Mouse (Mus musculus) CH12.LX (cell line): ENCODE results near the gene Pf4. TPM values are rescaled to one million over a fixed set of nuclear protein-coding genes. Genes with fewer than 3 reads are reported as not detected.

Experiments
- DNase-seq: peaks from one replicate; pipeline ENCODE4 v3.0.0-alpha.2; 2013; ENCODE audit errors: extremely low read depth
- H3K27ac ChIP-seq: 2 replicates; pipeline ENCODE4 v1.5.1; 2012; ENCODE audit warnings: low read depth, mild to moderate bottlenecking, control low read depth, moderate library complexity; ENCODE audit not compliant: insufficient read depth
- H3K27me3 ChIP-seq: replicated peaks from 2 replicates; pipeline ENCODE3; 2012; ENCODE audit warnings: inconsistent platforms
- H3K36me3 ChIP-seq, 2 experiments: replicated peaks in 1 of 2; 2 replicates each; pipeline versions ENCODE3 to v1.6.1; 2012; ENCODE audit warnings: inconsistent platforms in 1 of 2, low read length in 1 of 2, mild to moderate bottlenecking in 1 of 2, mixed read lengths in 1 of 2, moderate library complexity in 1 of 2; ENCODE audit not compliant: control insufficient read depth in 1 of 2, insufficient read depth in 1 of 2
- H3K4me1 ChIP-seq, 2 experiments: 2 replicates each; pipeline ENCODE4 v1.6.1; 2012; ENCODE audit warnings: inconsistent platforms in 1 of 2, moderate library complexity in 1 of 2; ENCODE audit not compliant: insufficient read depth in 2 of 2, control insufficient read depth in 1 of 2
- H3K4me2 ChIP-seq: 2 replicates; pipeline ENCODE4 v1.6.1; 2012; ENCODE audit warnings: low read depth, mild to moderate bottlenecking, control low read depth; ENCODE audit not compliant: poor library complexity, insufficient read depth, severe bottlenecking
- H3K4me3 ChIP-seq, 3 experiments: fragments of 150-350 bp in 1 of 3; sonication (generic) in 1 of 3; replicated peaks in 1 of 3; 2 replicates each; pipeline versions ENCODE3 to v1.5.1; 2011 to 2012; ENCODE audit warnings: low read depth in 2 of 3, low read length in 2 of 3, mild to moderate bottlenecking in 2 of 3, moderate library complexity in 2 of 3, control low read depth in 1 of 3, improper control_type of control experiment in 1 of 3, inconsistent platforms in 1 of 3, mixed read lengths in 1 of 3; ENCODE audit not compliant: poor library complexity in 1 of 3
- H3K79me2 ChIP-seq: replicated peaks from 2 replicates; pipeline ENCODE4 v1.6.1; 2012; ENCODE audit warnings: mild to moderate bottlenecking, moderate library complexity; ENCODE audit not compliant: control insufficient read depth, poor library complexity, insufficient read depth, severe bottlenecking; ENCODE audit errors: extremely low read depth
- H3K9ac ChIP-seq: 2 replicates; pipeline ENCODE4 v1.6.1; 2012; ENCODE audit warnings: low read depth, mild to moderate bottlenecking, control low read depth, moderate library complexity; ENCODE audit not compliant: insufficient read depth
- H3K9me3 ChIP-seq: replicated peaks from 2 replicates; pipeline ENCODE3; 2012; ENCODE audit warnings: low read length, inconsistent platforms, mixed read lengths
- BHLHE40 ChIP-seq: IDR thresholded peaks from 2 replicates; pipeline ENCODE4 v1.6.1; 2011; ENCODE audit warnings: mild to moderate bottlenecking, low read depth, low read length, improper control_type of control experiment
- CHD1 ChIP-seq: IDR thresholded peaks from 2 replicates; pipeline ENCODE4 v1.6.1; 2012; ENCODE audit warnings: low read depth, low read length, improper control_type of control experiment, inconsistent platforms
- CHD2 ChIP-seq: IDR thresholded peaks from 2 replicates; pipeline ENCODE4 v1.6.1; 2011; ENCODE audit warnings: low read length, improper control_type of control experiment
- E2F4 ChIP-seq: IDR thresholded peaks from 2 replicates; pipeline ENCODE4 v1.6.1; 2011; ENCODE audit warnings: low read depth, low read length, improper control_type of control experiment; ENCODE audit not compliant: insufficient replicate concordance
- ELF1 ChIP-seq: IDR thresholded peaks from 2 replicates; pipeline ENCODE4 v1.6.1; 2014; ENCODE audit warnings: low read depth, mild to moderate bottlenecking, inconsistent platforms, low read length, improper control_type of control experiment
- EP300 ChIP-seq: IDR thresholded peaks from 2 replicates; pipeline ENCODE4 v1.6.1; 2011; ENCODE audit warnings: low read length, improper control_type of control experiment
- GABPA ChIP-seq: IDR thresholded peaks from 2 replicates; pipeline ENCODE4 v1.6.1; 2012; ENCODE audit warnings: low read depth, low read length, improper control_type of control experiment, inconsistent platforms; ENCODE audit not compliant: insufficient replicate concordance
- HCFC1 ChIP-seq: IDR thresholded peaks from 2 replicates; pipeline ENCODE4 v1.6.1; 2012; ENCODE audit warnings: low read depth, mild to moderate bottlenecking, inconsistent platforms, low read length, improper control_type of control experiment
- JUN ChIP-seq: IDR thresholded peaks from 2 replicates; pipeline ENCODE4 v1.6.1; 2011; ENCODE audit warnings: low read depth, mild to moderate bottlenecking, low read length, improper control_type of control experiment, moderate library complexity; ENCODE audit not compliant: insufficient read depth
- JUND ChIP-seq: conservative IDR thresholded peaks from 2 replicates; pipeline ENCODE4 v1.6.1; 2011; ENCODE audit warnings: low read depth, low read length, improper control_type of control experiment
- KAT2A ChIP-seq: IDR thresholded peaks from 2 replicates; pipeline ENCODE4 v1.6.1; 2012; ENCODE audit warnings: low read length, improper control_type of control experiment, inconsistent platforms; ENCODE audit not compliant: insufficient replicate concordance
- MAFK ChIP-seq: IDR thresholded peaks from 2 replicates; pipeline ENCODE4 v1.6.1; 2011; ENCODE audit warnings: low read length, improper control_type of control experiment; ENCODE audit not compliant: insufficient replicate concordance
- MAX ChIP-seq: IDR thresholded peaks from 2 replicates; pipeline ENCODE4 v1.6.1; 2011; ENCODE audit warnings: low read length, improper control_type of control experiment
- MAZ ChIP-seq: IDR thresholded peaks from 2 replicates; pipeline ENCODE4 v1.6.1; 2012; ENCODE audit warnings: low read depth, mild to moderate bottlenecking, inconsistent platforms, low read length, improper control_type of control experiment, moderate library complexity
- MYC ChIP-seq: IDR thresholded peaks from 2 replicates; pipeline ENCODE4 v1.6.1; 2011; ENCODE audit warnings: low read depth, mild to moderate bottlenecking, improper control_type of control experiment, low read length
- NELFE ChIP-seq: IDR thresholded peaks from 2 replicates; pipeline ENCODE4 v1.6.1; 2011; ENCODE audit warnings: low read depth, low read length, improper control_type of control experiment
- PAX5 ChIP-seq: IDR thresholded peaks from 2 replicates; pipeline ENCODE4 v1.6.1; 2012; ENCODE audit warnings: low read length, inconsistent platforms, mixed read lengths
- POLR2A ChIP-seq: IDR thresholded peaks from 2 replicates; pipeline ENCODE4 v1.6.1; 2011; ENCODE audit warnings: low read depth, mild to moderate bottlenecking, improper control_type of control experiment, low read length
- POLR2AphosphoS2 ChIP-seq: IDR thresholded peaks from 2 replicates; pipeline ENCODE4 v1.6.1; 2011; ENCODE audit warnings: low read depth, low read length, improper control_type of control experiment
- RAD21 ChIP-seq: IDR thresholded peaks from 2 replicates; pipeline ENCODE4 v1.6.1; 2011; ENCODE audit warnings: low read depth, mild to moderate bottlenecking, low read length, improper control_type of control experiment, moderate library complexity
- SIN3A ChIP-seq: IDR thresholded peaks from 2 replicates; pipeline ENCODE4 v1.6.1; 2012; ENCODE audit warnings: low read length, improper control_type of control experiment, inconsistent platforms
- SMC3 ChIP-seq: IDR thresholded peaks from 2 replicates; pipeline ENCODE4 v1.6.1; 2011; ENCODE audit warnings: low read depth, low read length, improper control_type of control experiment
- UBTF ChIP-seq: IDR thresholded peaks from 2 replicates; pipeline ENCODE4 v1.6.1; 2012; ENCODE audit warnings: low read depth, mild to moderate bottlenecking, inconsistent platforms, low read length, improper control_type of control experiment, moderate library complexity
- USF1 ChIP-seq: IDR thresholded peaks from 2 replicates; pipeline ENCODE4 v1.6.1; 2014; ENCODE audit warnings: low read depth, mild to moderate bottlenecking, inconsistent platforms, low read length, improper control_type of control experiment
- ZC3H11A ChIP-seq: IDR thresholded peaks from 2 replicates; pipeline ENCODE4 v1.6.1; 2012; ENCODE audit warnings: low read depth, mild to moderate bottlenecking, inconsistent platforms, low read length, improper control_type of control experiment
- ZKSCAN1 ChIP-seq: IDR thresholded peaks from 2 replicates; pipeline ENCODE4 v1.6.1; 2012; ENCODE audit warnings: low read depth, inconsistent platforms, low read length, improper control_type of control experiment, borderline replicate concordance
- ZMIZ1 ChIP-seq: IDR thresholded peaks from 2 replicates; pipeline ENCODE4 v1.6.1; 2012; ENCODE audit warnings: low read depth, mild to moderate bottlenecking, inconsistent platforms, low read length, improper control_type of control experiment
- dilution Hi-C: fragments of 300-500 bp; cut with MboI; formaldehyde crosslinking; loops from 2 replicates; pipeline ENCODE4 v1.14.3; 2020; ENCODE audit warnings: low sequenced_read_pairs; ENCODE audit not compliant: extremely low pct_unique_long_range_greater_than_20kb, extremely low pct_ligation_motif_present
- in situ Hi-C: fragments of 300-500 bp; cut with MboI; formaldehyde crosslinking; loops from 3 replicates; pipeline ENCODE4 v1.14.3; 2019; ENCODE audit warnings: low sequenced_read_pairs, low pct_ligation_motif_present, low pct_unique_long_range_greater_than_20kb, mixed read lengths
- polyA plus RNA-seq: library from polyadenylated mRNA; unstranded; fragments of >175 nt; gene quantifications from 2 replicates; pipeline ENCODE4 v1.2.1, GENCODE M21; 2012; ENCODE audit warnings: low read depth; ENCODE audit not compliant: insufficient read length
- total RNA-seq, 2 experiments: library from RNA; depleted of rRNA; stranded (reverse); fragments of 300-350 nt in 1 of 2; fragments of >200 nt in 1 of 2; gene quantifications; 2 replicates each; pipeline ENCODE4 v1.2.3; 2012 to 2014

Gene Pf4
- total and polyA plus RNA-seq, 3 experiments = not detected

DNA sequence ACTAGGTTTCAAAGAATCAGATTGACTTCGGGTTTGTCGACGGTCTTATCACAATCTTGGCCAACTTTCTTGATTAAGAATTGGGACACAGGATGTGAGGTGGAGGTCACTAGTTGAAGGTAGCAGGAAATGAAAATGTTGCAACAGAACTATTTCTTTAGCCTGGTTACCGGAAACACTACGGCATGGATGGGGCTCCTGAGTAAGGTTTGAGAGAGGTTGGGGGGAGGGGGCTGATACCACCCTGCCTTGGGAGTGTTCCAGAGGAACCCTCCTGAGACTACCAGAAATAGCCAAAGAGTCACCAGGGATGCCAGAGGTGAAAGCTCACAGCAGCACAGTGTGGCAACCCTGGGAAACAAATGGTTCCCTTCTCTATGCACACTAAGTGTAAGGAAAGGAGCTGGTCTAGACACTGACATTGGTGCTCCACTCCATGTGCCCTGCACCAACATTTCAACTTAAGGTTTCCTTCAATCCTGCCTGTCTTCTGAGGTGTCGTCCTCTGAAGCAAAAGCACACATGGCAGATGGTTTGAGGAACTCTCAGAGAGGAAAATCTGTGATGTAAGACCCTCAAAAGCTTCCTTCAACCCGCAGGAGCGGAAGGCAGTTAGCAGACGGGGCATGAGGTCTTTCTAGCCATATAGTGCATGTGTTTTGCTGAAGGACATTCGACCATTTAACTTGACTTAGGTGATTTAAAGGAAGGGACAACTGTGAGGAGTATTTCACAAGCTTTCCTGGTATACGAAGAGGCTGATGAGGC is 17.3 kb downstream of the Pf4 start:
- H3K9ac ChIP-seq = no peak overlapping the region
- H3K27ac ChIP-seq = no peak overlapping the region
- peaks cover 0 to 4% of the 10 kb centered on the region in 2 experiments; a peak in 2 of 4 replicates for H3K4me1 ChIP-seq
- in situ Hi-C loops (loop anchor here (5.0 kb wide), 1 partner anchor 127 kb away; no protein-coding TSS in a partner anchor), dilution Hi-C loops (no loop called here)
- H3K4me3 ChIP-seq = no peak overlapping the region
- H3K4me2 ChIP-seq = no peak overlapping the region
- no peaks in the 10 kb centered on the region for H3K9me3 ChIP-seq
- H3K79me2 ChIP-seq = no peaks in the 10 kb centered on the region
- no peaks in the 10 kb centered on the region for H3K36me3 ChIP-seq
- no peak for DNase-seq
- no peaks in the 10 kb centered on the region for H3K27me3 ChIP-seq
- TF ChIP-seq E2F4 (no peak), ZMIZ1 (no peak), JUND (no peak), JUN (no peak), HCFC1 (no peak), POLR2A (no peak), CHD1 (no peak), ZKSCAN1 (no peak), POLR2AphosphoS2 (no peak), MYC (no peak), SMC3 (no peak), ELF1 (no peak), PAX5 (no peak), EP300 (no peak), UBTF (no peak), CHD2 (no peak), GABPA (no peak), USF1 (no peak), MAX (no peak)

DNA sequence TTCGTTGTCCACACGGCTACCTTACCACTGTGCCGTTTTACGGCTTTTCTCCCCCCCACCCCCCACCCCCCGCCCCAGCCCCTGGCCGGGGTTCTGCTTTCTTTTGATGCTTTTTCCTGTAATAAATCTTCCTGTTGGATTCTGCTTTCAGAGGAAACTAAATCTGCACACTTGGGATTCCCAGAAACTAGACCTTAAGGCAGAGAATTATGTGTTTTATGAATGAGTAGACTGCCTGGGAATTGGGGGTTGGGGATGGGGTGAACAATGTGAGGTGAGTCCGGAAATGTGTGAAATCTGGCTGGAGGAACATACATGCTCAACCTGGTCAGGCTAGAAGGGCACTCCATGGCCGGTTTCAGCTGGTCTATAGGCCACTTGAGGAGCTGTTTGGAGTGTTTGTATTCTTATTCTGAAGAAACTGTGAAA is 17.9 kb downstream of the Pf4 start:
- Histone ChIP-seq H3K36me3 (no peaks in the 10 kb centered on the region), H3K9ac (no peak overlapping the region), H3K27ac (no peak overlapping the region), H3K27me3 (no peaks in the 10 kb centered on the region), H3K4me3 (no peak overlapping the region), H3K9me3 (no peaks in the 10 kb centered on the region), H3K79me2 (no peaks in the 10 kb centered on the region), H3K4me1 (peaks cover 0 to 4% of the 10 kb centered on the region in 2 experiments; a peak in 2 of 4 replicates), H3K4me2 (no peak overlapping the region)
- in situ Hi-C loops = no loop called here
- dilution Hi-C loops = no loop called here
- TF ChIP-seq ELF1 = no peak
- TF ChIP-seq ZC3H11A = no peak
- TF ChIP-seq MAFK = no peak
- TF ChIP-seq MYC = no peak
- no peak for TF ChIP-seq NELFE
- no peak for TF ChIP-seq HCFC1
- TF ChIP-seq MAZ = no peak
- no peak for TF ChIP-seq BHLHE40
- TF ChIP-seq MAX = no peak
- TF ChIP-seq CHD1 = no peak
- no peak for TF ChIP-seq KAT2A
- no peak for TF ChIP-seq RAD21
- TF ChIP-seq SIN3A = no peak
- no peak for TF ChIP-seq PAX5
- no peak for DNase-seq
